Mouse (Mus musculus): ENCODE results near the gene Slc25a22. TPM values are rescaled to one million over a fixed set of nuclear protein-coding genes. Genes with fewer than 3 reads are reported as not detected.

Slc25a22 gene
- polyA plus RNA-seq, 1 experiment from 2014 or later: 17.2 TPM

GRCm38 (mm10) chr7:141405466-141405865 is 32.2 kb downstream of the Slc25a22 start:
- H3K4me3 ChIP-seq (ENCODE audit: low read depth, low read length): no peak overlapping the region
- H3K9ac ChIP-seq (ENCODE audit: low read length): no peak overlapping the region
- TF ChIP-seq EP300 (optimal IDR thresholded peaks at IDR 0.05): no peak
- no peak for TF ChIP-seq CTCF (IDR thresholded peaks at IDR 0.05; ENCODE audit: low read depth)
- no peak overlapping the region for H3K4me2 ChIP-seq (replicated peaks; ENCODE audit: low read depth)
- H3K27me3 ChIP-seq (ENCODE audit: control insufficient read depth, insufficient read depth, low read length): no peaks in the 10 kb centered on the region
- H3K4me1 ChIP-seq (replicated peaks; ENCODE audit: control insufficient read depth, insufficient read depth): no peaks in the 10 kb centered on the region
- WGBS: 78% methylated on average over 4 of the region's 4 CpGs
- H3K36me3 ChIP-seq (ENCODE audit: control insufficient read depth, insufficient read depth, low read length): peaks cover 13% of the 10 kb centered on the region; the same call in 1 of the 2 replicates
- H3K9me3 ChIP-seq (ENCODE audit: control insufficient read depth, low read length): no peaks in the 10 kb centered on the region
- DNase-seq (ENCODE audit: low spot score): no peak
- no peak for ATAC-seq (ENCODE audit: low FRiP score, low TSS enrichment)
- no peak overlapping the region for H3K27ac ChIP-seq (replicated peaks)

GRCm38 (mm10) chr7:141403305-141403704 is 34.4 kb downstream of the Slc25a22 start:
- TF ChIP-seq CTCF (IDR thresholded peaks at IDR 0.05; ENCODE audit: low read depth): peak; percentile 93
- no peak for TF ChIP-seq EP300 (optimal IDR thresholded peaks at IDR 0.05)
- H3K4me1 ChIP-seq (replicated peaks; ENCODE audit: control insufficient read depth, insufficient read depth): no peaks in the 10 kb centered on the region
- WGBS: 41% methylated on average over 5 of the region's 5 CpGs
- H3K4me3 ChIP-seq (ENCODE audit: low read depth, low read length): no peak overlapping the region
- H3K9ac ChIP-seq (ENCODE audit: low read length): no peak overlapping the region
- DNase-seq (ENCODE audit: low spot score) (peak; percentile 78), ATAC-seq (ENCODE audit: low FRiP score, low TSS enrichment) (peak; percentile 70)
- no peaks in the 10 kb centered on the region for H3K27me3 ChIP-seq (ENCODE audit: control insufficient read depth, insufficient read depth, low read length)
- H3K27ac ChIP-seq (replicated peaks): no peak overlapping the region
- H3K9me3 ChIP-seq (ENCODE audit: control insufficient read depth, low read length): no peaks in the 10 kb centered on the region
- H3K36me3 ChIP-seq (ENCODE audit: control insufficient read depth, insufficient read depth, low read length): peaks cover 23% of the 10 kb centered on the region; the same call in 1 of the 2 replicates
- H3K4me2 ChIP-seq (replicated peaks; ENCODE audit: low read depth): no peak overlapping the region

GRCm38 (mm10) chr7:141395348-141395747 is 42.3 kb downstream of the Slc25a22 start:
- no peak for TF ChIP-seq CTCF (IDR thresholded peaks at IDR 0.05; ENCODE audit: low read depth)
- no peak for TF ChIP-seq EP300 (optimal IDR thresholded peaks at IDR 0.05)
- DNase-seq (ENCODE audit: low spot score): no peak
- Histone ChIP-seq H3K27ac (replicated peaks) (no peak overlapping the region), H3K4me3 (ENCODE audit: low read depth, low read length) (no peak overlapping the region), H3K9me3 (ENCODE audit: control insufficient read depth, low read length) (no peaks in the 10 kb centered on the region), H3K27me3 (ENCODE audit: control insufficient read depth, insufficient read depth, low read length) (no peaks in the 10 kb centered on the region), H3K36me3 (ENCODE audit: control insufficient read depth, insufficient read depth, low read length) (peaks cover 16% of the 10 kb centered on the region; the same call in 1 of the 2 replicates), H3K4me2 (replicated peaks; ENCODE audit: low read depth) (no peak overlapping the region), H3K4me1 (replicated peaks; ENCODE audit: control insufficient read depth, insufficient read depth) (0 out of 2 replicates have a peak, but pooled peaks cover 3% of the 10 kb centered on the region), H3K9ac (ENCODE audit: low read length) (no peak overlapping the region)
- no peak for ATAC-seq (ENCODE audit: low FRiP score, low TSS enrichment)
- WGBS: 75% methylated on average over 1 of the region's 1 CpGs

- Histone ChIP-seq H3K4me1 (replicated peaks; ENCODE audit: control insufficient read depth, insufficient read depth) (0 out of 2 replicates have a peak, but pooled peaks cover 3% of the 10 kb centered on the region), H3K4me2 (replicated peaks; ENCODE audit: low read depth) (no peak overlapping the region), H3K27ac (replicated peaks) (no peak overlapping the region), H3K9ac (ENCODE audit: low read length) (no peak overlapping the region), H3K9me3 (ENCODE audit: control insufficient read depth, low read length) (no peaks in the 10 kb centered on the region), H3K27me3 (ENCODE audit: control insufficient read depth, insufficient read depth, low read length) (no peaks in the 10 kb centered on the region), H3K36me3 (ENCODE audit: control insufficient read depth, insufficient read depth, low read length) (peaks cover 10% of the 10 kb centered on the region; the same call in 1 of the 2 replicates), H3K4me3 (ENCODE audit: low read depth, low read length) (no peak overlapping the region)
- WGBS: 29% methylated on average over 6 of the region's 6 CpGs
- DNase-seq (ENCODE audit: low spot score) (peak; percentile 87), ATAC-seq (ENCODE audit: low FRiP score, low TSS enrichment) (no peak)
- no peak for TF ChIP-seq EP300 (optimal IDR thresholded peaks at IDR 0.05)
- peak; percentile 90 for TF ChIP-seq CTCF (IDR thresholded peaks at IDR 0.05; ENCODE audit: low read depth)
Observed at GRCm38 (mm10) chr7:141394771-141395170, 42.9 kb downstream of the Slc25a22 start.

- no peak overlapping the region for H3K9ac ChIP-seq (ENCODE audit: low read length)
- H3K9me3 ChIP-seq (ENCODE audit: control insufficient read depth, low read length): no peaks in the 10 kb centered on the region
- H3K36me3 ChIP-seq (ENCODE audit: control insufficient read depth, insufficient read depth, low read length): peaks cover 7% of the 10 kb centered on the region; the same call in 1 of the 2 replicates
- no peaks in the 10 kb centered on the region for H3K27me3 ChIP-seq (ENCODE audit: control insufficient read depth, insufficient read depth, low read length)
- H3K27ac ChIP-seq (replicated peaks): no peak overlapping the region
- H3K4me2 ChIP-seq (replicated peaks; ENCODE audit: low read depth): no peak overlapping the region
- 82% methylated on average over 7 of the region's 7 CpGs for WGBS
- H3K4me1 ChIP-seq (replicated peaks; ENCODE audit: control insufficient read depth, insufficient read depth): 0 out of 2 replicates have a peak, but pooled peaks cover 3% of the 10 kb centered on the region
- ATAC-seq (ENCODE audit: low FRiP score, low TSS enrichment) (no peak), DNase-seq (ENCODE audit: low spot score) (no peak)
- H3K4me3 ChIP-seq (ENCODE audit: low read depth, low read length): no peak overlapping the region
- TF ChIP-seq CTCF (IDR thresholded peaks at IDR 0.05; ENCODE audit: low read depth) (no peak), EP300 (optimal IDR thresholded peaks at IDR 0.05) (no peak)
Observed at GRCm38 (mm10) chr7:141394158-141394557, 43.5 kb downstream of the Slc25a22 start.

GRCm38 (mm10) chr7:141392552-141393222 is 45.0 kb downstream of the Slc25a22 start:
- H3K27me3 ChIP-seq (ENCODE audit: control insufficient read depth, insufficient read depth, low read length): no peaks in the 10 kb centered on the region
- peak overlapping the region; percentile 88 for H3K4me2 ChIP-seq (replicated peaks; ENCODE audit: low read depth)
- ATAC-seq (ENCODE audit: low FRiP score, low TSS enrichment) (peak; percentile 45), DNase-seq (ENCODE audit: low spot score) (no peak)
- peak overlapping the region; percentile 68 for H3K4me3 ChIP-seq (ENCODE audit: low read depth, low read length)
- 18% methylated on average over 9 of the region's 9 CpGs for WGBS
- peaks cover 2% of the 10 kb centered on the region; the same call in 1 of the 2 replicates for H3K36me3 ChIP-seq (ENCODE audit: control insufficient read depth, insufficient read depth, low read length)
- TF ChIP-seq EP300 (optimal IDR thresholded peaks at IDR 0.05): no peak
- TF ChIP-seq CTCF (IDR thresholded peaks at IDR 0.05; ENCODE audit: low read depth): no peak
- H3K4me1 ChIP-seq (replicated peaks; ENCODE audit: control insufficient read depth, insufficient read depth): 0 out of 2 replicates have a peak, but pooled peaks cover 3% of the 10 kb centered on the region
- peak overlapping the region; percentile 67 for H3K9ac ChIP-seq (ENCODE audit: low read length)
- H3K9me3 ChIP-seq (ENCODE audit: control insufficient read depth, low read length): no peaks in the 10 kb centered on the region
- peak overlapping the region; percentile 87 for H3K27ac ChIP-seq (replicated peaks)

Measured in stomach, postnatal 0 days (tissue).